Mouse (Mus musculus) retina, adult 2 months (tissue): ENCODE measurements around the gene Slc37a1.

Experiments
- DNase-seq: peaks from one replicate; pipeline ENCODE4 v3.0.0-alpha.2; 2012; ENCODE audit warnings: low read depth, low spot score

Slc37a1 gene

GRCm38 (mm10) chr17:31400294-31400693 is 113.7 kb downstream of the Slc37a1 start:
- no peak for DNase-seq
